Mouse (Mus musculus): ENCODE measurements around the gene Greb1.

DNA sequence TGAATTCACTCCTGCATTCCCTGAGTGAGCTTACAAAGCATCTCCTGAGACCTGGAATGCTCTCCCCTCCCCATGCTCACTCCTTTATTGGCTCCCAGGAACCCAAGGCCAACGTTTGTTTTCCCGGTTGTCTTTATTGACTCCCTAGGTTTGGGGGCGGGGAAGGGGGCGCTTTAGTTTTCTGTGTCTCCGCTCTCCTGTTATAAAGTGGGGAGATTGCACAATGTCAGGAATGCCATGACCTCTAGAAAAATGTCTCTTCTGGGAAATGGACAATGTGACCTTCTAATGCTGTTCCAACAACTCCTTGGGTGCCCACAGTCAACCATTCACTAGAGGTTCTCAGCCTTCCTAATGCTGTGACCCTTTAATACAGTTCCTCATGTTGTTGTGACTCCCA, 22.2 kb downstream of the Greb1 start:
- no peak for TF ChIP-seq CTCF (IDR thresholded peaks at IDR 0.05; ENCODE audit: borderline replicate concordance, insufficient read depth, low read depth, low read length)
- TF ChIP-seq POLR2A (IDR thresholded peaks at IDR 0.05; ENCODE audit: borderline replicate concordance, insufficient read depth, low read length), result no peak
